Mouse (Mus musculus): ENCODE data around the gene Slc41a3.

The Slc41a3 gene

GRCm38 (mm10) chr6:90625207-90625994 lies 20.9 kb downstream of the Slc41a3 start:
- no peak for DNase-seq

- DNase-seq = no peak
Observed at GRCm38 (mm10) chr6:90627556-90627955, 23.0 kb downstream of the Slc41a3 start.

DNA sequence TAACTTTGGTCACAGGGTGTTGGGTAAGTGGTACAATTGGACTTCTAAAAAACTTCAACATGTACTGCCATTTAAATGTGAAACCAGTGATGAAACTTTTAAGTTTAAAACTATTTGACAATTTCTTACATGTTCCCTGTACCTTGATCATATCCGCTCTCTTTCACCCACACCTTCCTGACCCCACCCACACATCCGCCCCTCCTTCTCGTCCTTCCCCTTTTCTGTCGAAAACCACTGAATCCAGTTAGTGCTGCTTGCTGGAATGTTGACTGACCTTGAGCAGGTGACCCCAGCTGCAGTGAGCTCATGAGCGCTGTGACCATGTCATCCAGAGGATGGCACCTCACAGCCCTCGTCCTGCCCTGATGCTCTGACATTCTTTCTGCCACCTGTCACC lies 25.0 kb downstream of the Slc41a3 start:
- DNase-seq = peak; percentile 55 to 68

GRCm38 (mm10) chr6:90630427-90630826 lies 25.9 kb downstream of the Slc41a3 start:
- DNase-seq = peak; percentile 33 to 35

DNA sequence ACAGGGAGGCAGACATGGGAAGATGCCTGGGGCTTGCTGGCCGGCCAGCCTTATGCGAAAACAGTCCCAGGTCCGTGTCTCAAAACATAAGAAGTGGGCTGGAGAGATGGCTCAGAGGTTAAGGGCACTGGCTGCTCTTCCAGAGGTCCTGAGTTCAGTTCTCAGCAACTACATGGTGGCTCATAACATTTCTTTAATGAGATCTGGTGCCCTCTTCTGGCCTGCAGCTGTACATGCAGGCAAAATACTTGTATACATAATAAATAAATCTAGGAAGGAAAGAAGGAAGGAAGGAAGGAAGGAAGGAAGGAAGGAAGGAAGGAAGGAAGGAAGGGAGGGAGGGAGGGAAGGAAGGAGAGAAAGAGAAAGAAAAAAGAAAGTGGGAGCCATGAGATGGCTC lies 28.0 kb downstream of the Slc41a3 start:
- DNase-seq = peak in 1 of 2 experiments; percentile 31

- DNase-seq = no peak
Observed at GRCm38 (mm10) chr6:90635081-90635480, 30.6 kb downstream of the Slc41a3 start.

DNA sequence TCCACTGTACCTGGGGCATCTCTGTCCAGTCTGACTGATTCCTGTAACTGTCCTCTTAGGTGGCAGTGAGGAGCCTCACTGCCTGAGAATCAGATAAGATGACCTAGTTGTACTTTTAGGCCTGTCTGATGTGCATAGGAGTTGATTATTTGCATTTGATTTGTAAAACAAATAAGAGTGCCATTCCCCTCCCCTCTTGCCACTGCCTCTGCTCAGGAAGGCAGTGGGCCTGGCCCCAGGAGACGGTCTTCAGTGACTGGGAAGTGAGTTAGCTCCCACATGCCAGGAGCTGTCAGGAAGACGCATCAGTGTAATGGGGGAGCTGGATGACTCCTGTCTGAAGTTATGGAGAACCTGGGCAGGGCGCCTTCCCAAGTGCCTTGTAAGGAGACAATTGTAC lies 31.1 kb downstream of the Slc41a3 start:
- no peak for DNase-seq

GRCm38 (mm10) chr6:90643057-90643456 lies 38.5 kb downstream of the Slc41a3 start:
- DNase-seq = no peak

DNA sequence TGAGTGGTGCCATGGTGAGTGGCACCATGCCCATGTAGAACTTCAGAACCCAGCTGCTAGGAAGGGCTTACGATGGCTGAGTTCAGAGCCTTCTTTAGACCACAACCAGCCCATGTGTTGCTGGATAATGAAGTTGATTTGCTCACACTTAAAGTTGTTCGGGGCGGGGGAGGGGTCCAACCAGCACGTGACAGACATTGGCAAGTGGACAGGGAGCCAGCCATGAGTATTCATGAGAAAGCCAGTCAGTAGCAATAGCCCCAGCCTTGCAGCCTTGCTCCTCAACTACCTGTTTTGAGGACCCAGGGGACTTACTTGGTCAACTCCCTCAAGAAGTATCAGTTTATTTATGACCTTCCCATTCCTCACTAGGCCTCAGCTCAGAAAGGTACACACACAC lies 40.4 kb downstream of the Slc41a3 start:
- no peak for DNase-seq

- DNase-seq = no peak
Observed at GRCm38 (mm10) chr6:90648391-90648790, 43.9 kb downstream of the Slc41a3 start.

DNA sequence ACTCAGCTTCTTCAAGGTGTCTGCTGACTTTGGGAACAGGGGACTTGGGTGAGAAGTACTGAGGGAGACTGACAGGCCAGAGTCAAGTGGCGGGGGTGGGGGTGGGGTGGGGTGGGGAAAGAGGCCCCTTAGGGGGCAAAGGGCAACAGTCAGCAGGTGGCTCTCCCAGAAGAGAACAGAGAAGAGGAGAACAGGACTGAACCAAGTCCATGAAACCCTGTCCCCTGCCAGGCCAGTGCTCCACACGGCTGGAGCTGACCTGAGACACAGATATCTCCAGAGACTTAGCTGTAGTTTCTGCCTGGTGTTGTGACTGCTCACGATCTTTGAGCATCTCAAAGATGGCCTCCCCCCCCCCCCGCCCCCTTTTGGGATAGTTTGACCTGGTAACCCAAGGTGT lies 44.8 kb downstream of the Slc41a3 start:
- DNase-seq = no peak

GRCm38 (mm10) chr6:90650634-90651033 lies 46.1 kb downstream of the Slc41a3 start:
- DNase-seq = no peak

DNA sequence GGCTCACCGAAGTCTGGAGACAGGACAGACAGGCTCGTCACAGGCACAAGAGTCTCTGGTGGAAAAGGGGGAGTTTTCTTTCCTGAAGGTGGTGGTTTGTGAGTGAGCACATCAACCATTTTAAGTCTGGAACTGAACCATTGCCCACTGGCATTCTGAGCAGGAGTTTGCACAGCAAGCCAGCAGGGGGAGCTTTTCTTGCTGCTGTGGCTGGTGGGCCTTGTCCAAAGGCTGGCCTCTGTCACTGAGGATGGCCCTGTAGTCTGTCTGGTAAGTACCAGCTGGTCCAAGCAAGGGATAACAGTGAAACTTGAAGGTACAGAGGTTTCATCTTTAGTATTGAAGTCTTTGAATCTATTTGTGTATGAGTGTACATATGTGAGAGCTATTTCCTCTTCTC lies 49.2 kb downstream of the Slc41a3 start:
- peak; percentile 50 to 57 for DNase-seq

DNA sequence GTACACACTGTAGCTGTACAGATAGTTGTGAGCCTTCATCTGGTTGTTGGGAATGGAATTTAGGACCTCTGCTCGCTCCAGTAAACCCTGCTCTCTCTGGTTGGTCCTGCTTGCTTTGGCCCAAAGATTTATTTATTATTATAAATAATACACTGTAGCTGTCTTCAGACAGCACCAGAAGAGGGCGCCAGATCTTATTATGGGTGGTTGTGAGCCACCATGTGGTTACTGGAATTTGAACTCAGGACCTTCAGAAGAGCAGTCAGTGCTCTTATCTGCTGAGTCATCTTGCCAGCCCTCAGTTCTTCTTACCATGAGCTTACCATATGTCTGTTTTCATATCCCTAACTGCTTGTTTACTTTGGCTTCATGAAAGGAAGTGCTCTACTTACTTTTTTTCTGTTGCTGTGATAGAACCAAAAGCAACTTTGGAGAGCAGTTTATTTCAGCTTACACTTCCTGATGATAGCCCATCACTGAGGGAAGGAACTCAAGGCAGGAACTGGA lies 51.9 kb downstream of the Slc41a3 start:
- DNase-seq = peak; percentile 51 to 55

GRCm38 (mm10) chr6:90659913-90660312 lies 55.4 kb downstream of the Slc41a3 start:
- no peak for DNase-seq

GRCm38 (mm10) chr6:90660398-90661028 lies 56.0 kb downstream of the Slc41a3 start:
- no peak for DNase-seq

DNA sequence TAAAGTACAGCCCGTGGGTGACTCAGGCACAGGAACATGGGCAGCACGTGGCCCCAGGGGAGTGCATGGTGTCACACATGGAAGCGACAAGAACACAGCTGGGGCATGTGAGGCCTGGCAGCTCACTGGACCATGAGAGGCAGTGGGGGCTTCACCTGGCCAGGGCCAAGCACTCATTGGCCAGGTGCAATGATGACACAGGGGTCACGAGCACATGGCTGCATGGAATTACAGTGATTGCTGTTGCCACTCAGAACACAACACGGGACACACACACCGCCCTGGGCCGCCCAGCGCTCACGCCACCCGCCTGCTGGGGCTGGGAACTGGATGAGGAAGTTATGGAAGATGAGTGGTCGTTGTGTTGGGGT lies 56.5 kb downstream of the Slc41a3 start:
- DNase-seq = peak; percentile 78 to 83

DNA sequence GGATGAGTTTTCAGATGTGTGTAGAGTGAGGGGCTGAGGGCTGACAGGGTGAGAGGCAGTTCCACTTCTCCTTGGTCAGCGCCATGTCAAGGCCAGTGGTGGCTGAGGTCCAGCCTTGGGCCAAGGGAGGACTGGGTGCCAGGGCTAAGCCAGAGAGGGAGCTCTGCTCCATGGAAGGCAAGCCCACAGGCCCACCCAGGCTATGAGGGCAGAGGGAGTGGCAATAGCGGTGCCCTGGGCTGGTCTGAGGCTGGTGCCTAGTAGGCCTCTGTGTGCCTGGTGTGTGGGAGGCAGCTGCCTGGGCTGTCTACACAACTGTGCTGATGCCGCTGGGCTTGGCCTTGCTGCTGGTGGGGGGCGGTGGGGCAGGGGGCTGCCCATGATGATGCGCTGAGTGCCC lies 57.6 kb downstream of the Slc41a3 start:
- DNase-seq = no peak

- no peak for DNase-seq
Observed at GRCm38 (mm10) chr6:90663736-90664135, 59.2 kb downstream of the Slc41a3 start.

DNA sequence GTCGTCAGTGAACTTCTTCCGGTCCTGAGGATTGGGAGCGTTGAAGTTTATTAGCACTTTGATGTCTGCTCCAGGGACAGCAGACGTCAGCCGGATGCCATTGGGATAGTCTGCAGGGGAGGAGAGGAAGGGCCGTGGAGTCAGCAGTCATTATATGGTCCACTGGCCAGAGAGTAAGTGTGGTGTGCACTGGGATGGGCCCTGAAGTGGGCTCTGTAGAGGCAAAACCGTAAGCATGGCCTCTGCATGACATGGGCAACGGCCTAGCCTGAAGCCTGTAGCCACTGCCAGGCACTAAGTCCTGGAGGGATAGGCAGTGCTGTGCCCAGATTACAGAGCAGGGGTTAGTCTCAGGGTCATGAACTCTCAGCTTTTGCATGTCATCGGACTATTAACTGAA lies 64.2 kb downstream of the Slc41a3 start:
- DNase-seq = no peak

DNA sequence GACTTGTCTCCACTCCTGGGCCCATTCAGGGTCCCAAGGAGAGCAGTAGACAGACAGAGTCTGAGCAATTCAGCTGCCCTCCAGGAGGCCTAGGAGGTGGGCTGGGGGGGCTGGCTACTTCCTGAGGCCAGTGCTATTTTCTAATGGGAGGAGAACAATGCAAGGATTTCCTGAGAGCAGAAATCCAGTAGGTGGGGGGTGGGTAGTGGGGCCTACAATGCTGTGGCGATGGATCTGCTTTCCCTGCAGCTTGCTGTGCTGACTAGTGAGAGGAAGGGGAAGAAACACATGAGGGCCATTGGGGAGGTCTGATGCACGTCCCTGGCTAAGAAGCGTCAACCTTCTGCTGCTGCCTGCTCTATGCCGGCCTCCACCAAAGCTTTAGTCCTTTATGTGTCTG lies 74.2 kb downstream of the Slc41a3 start:
- no peak for DNase-seq

- no peak for DNase-seq
Observed at GRCm38 (mm10) chr6:90680401-90680800, 75.9 kb downstream of the Slc41a3 start.

GRCm38 (mm10) chr6:90683831-90684532 lies 79.5 kb downstream of the Slc41a3 start:
- no peak for DNase-seq

- DNase-seq = no peak
Observed at GRCm38 (mm10) chr6:90686812-90687211, 82.3 kb downstream of the Slc41a3 start.

Data from B cell, adult 2 months (primary cell).